Mouse (Mus musculus): ENCODE data around the gene Snapin.

Gene Snapin

DNA sequence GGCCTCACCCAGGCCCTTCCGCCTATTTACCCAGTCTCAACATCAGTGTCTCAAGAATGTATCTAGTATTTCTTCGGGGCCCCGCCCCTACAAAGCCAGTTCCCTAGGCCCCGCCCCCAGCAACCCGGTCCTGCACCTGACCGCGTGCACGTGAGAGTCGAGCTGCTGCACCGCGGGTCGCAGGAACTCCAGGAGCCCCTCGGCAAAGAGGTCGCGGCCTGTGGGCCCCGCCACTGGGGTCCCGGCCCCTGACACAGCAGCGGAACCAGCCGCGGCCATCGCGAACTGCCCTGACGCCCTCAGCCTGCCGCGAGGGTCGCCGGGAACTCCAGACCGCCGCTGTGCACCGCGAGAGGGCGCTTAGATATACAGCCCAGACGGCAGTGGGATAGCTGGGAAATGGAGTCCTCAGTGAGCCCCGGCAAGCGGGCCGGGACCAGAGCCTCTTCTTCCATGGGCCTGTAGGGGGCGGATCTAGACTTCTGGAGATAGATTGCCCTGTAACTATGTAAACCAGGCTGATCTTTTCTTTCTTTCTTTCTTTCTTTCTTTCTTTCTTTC, at the start of gene Snapin:
TSS of gene Snapin (minus strand) at position 338 of the 561 bp plus-strand sequence.
- in situ Hi-C loops (cut with MboI, MseI): no loop called here

DNA sequence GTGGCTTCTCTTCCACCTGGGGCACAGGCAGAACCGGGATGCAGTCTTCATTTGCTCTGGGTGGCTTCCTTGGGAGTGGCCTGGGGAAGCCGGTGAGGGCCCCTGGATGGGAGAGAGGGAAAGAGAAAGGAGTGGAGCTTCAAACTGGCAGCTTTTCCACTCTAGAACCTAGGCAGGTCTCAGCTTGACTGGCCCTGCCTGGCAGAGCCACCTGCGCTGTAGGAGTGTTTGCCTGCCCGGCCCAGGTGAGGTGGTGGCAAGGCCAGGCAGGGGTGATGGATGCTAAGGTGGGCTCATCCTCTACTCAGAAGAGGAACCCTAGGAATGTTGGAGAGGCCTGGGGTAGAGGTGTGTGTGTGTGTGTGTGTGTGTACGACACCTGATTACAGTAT, 47.1 kb upstream of the Snapin start:
- in situ Hi-C loops (cut with MboI, MseI): no loop called here

DNA sequence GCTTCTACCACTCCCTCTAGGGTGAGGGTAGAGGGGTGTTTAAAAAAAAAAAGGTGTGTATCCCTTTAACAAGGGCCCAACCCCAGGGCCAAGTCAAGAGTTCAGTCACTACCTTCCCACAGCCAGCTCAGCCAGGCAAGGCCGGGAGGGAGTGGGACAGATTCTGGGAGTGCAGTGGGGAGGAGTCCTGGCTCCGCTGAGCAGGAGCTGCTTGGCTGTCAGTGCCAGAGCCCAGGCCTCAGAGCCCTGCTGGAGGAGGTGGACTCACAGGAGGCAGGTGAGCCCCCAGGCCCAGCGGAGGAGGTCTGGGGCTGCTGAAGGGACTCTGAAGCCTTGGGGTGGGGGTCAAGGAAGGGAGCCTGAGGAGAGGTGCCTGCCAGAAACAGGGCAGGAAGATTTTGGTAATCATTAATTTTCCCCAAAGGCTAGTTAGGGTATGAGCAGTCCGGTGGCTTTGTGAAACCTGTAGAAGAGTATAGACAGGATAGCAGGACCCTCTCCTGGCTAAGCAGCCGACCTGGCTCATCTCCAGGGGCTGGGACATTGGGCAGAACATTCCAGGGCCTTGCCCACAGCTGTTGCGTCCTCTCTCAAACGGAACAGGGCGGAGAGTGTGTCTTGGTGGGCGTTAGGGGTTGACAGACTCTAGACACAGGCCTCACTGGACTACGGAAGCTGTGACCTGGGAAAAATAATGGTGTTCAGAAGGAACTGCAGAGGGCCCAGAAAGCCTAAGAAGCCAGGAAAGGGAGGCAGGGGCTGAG, 46.5 kb upstream of the Snapin start, which contains the start of gene S100a16:
TSS of gene S100a16 (plus strand) at position 114 of the 764 bp plus-strand sequence.
- in situ Hi-C loops (cut with MboI, MseI): no loop called here

DNA sequence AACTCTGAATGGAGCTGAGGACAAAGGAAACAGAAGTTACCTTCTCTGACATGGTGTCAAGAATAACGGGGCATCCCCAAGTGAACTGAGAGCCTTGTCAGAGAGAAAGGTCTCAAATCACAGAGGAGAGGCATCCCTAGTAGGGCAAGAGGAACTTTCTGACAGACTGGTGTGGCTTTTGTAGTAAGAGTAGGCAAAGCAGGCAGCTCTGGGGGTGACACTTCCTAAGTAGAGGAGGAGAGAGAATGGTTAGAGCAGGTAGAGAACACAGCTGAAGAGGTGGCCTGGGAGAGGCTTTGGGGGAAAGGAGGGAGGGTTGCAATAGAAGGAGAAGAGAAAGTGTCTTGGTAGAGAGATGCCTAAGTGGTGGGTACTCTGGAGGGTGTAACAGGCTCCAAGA, 44.6 kb upstream of the Snapin start:
- in situ Hi-C loops (cut with MboI, MseI): no loop called here

DNA sequence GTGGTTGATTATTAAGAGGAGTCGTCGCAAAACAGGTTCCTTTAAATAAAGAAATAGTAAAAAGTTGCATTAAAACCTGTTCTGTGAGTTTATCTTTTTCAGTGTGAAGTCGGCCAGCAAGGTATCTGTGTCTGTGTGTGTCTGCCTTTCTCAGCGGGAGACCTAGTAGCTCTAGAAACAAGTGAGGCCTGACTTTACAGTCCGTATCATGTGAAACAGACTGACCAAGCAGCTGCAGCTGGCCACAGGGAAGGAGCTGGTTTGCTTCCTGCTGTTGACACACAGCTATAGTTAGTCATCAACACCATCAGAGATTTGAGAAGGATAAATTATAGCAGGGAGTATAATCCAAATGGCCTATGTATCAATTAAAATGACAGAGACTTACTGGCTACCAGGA, 40.9 kb upstream of the Snapin start:
- in situ Hi-C loops (cut with MboI, MseI): no loop called here

DNA sequence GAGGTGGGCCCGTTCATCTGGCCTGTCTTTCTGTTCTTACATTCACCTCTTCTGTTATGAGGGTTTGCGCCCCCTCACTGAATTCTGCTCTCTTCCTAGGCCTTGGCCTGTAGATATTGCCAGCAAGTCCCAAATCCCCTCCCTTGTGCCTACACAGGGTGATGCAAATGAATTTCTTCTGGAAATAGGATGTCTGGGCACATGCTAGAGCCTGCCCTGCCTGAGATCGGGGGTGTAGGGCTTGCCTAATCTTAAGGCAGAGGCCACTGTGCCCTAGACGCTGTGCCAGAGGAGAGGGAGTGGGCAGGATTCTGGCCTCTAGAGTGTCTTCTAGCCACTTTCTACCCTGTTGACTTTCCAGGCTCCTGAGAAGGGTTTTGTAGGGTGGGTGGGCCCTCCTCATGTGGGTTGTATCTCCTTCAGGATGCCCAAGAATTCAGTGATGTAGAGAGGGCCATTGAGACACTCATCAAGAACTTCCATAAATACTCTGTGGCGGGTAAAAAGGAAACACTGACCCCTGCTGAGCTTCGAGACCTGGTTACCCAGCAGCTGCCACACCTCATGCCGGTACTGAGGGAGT, 36.5 kb upstream of the Snapin start:
- in situ Hi-C loops (cut with MboI, MseI): loop anchor here (5.0 kb wide), 1 partner anchor 45 kb away; no protein-coding TSS in a partner anchor

DNA sequence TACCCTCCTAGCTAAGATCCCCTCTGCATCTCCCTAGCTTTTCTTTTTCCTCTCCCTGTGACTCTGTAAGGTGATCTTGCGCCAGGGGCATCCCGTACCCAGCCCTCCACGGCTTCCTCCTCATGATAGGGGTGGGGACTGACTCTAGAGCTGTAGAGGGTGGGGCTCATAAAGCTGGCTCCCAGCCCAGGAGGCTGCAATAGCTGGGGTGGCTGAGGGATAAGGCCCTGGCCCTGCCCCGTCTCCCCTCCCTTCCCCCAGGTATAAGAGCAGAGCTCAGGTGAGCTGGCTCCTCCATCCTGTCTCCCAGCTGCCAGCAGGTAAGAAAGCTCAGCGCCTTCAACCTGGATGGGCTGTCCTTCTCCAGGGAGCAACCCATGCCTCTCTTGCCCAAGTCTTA, 35.7 kb upstream of the Snapin start, which contains the start of gene S100a14:
TSS of gene S100a14 (plus strand) at position 277 of the 400 bp plus-strand sequence.
- in situ Hi-C loops (cut with MboI, MseI): loop anchor here (5.0 kb wide), 1 partner anchor 46 kb away; no protein-coding TSS in a partner anchor

DNA sequence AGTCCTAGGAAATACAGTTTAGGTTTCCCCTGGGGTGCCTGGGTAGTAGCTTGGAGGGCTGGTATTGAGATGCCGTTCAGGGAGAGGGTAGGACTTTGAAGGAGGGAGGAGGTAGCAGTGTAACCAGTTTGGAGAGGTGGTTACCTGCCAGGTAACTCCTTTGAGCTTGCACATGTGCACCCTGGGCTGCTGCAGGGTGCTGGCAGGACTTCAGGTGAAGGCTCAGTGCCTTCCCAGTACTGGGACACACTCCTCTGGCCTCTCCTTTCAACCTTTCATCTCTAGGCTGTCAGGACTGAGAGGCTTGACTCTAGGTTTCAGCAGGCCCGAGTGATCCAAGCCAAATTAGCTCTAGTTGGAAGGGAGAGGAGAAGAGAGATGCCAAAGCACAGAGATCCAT, 35.2 kb upstream of the Snapin start:
- in situ Hi-C loops (cut with MboI, MseI): loop anchor here (5.0 kb wide), 1 partner anchor 46 kb away; no protein-coding TSS in a partner anchor

DNA sequence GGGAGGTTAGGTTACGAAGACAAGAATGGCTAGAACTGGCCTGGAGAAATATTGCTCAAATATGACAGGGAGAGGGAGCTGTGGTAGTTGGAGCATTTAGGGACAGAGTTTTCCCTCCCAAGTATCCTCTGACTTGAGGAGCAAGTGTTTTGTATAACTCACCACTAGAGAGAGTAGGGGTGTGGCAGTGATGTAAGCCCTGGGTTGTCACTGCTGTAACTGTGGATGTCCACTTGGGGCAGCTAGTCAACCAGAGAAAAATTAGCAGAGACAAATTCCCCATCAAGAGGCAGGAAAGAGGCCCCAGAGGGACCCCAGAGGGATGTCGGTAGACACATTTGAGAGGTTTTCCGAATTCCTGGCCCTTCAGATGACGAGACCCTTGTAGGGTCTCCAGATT, 34.6 kb upstream of the Snapin start:
- in situ Hi-C loops (cut with MboI, MseI): loop anchor here (5.0 kb wide), 1 partner anchor 47 kb away; no protein-coding TSS in a partner anchor

DNA sequence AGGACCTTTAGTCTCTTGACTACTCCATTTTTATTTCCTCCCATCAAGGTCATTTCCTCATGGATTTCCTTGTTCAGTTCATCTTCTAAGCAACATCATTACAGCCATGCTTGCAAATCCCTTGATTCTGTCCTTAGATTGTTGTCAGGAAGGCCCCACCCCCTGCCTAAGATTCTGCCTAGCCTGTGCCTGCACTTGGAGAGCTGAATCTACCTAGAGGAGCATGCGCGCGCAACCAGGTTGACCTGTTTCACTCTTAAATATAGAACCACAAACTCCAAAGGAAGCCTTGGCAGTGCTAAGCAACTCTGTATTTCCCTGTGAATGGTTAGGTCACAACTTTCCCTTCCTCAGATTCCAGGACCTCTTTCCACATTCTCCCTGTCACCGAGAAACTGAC, 26.9 kb upstream of the Snapin start:
- in situ Hi-C loops (cut with MboI, MseI): loop anchor here (5.0 kb wide), 1 partner anchor 85 kb away; the partner anchor contains the start of genes Gm42674 and S100a4

DNA sequence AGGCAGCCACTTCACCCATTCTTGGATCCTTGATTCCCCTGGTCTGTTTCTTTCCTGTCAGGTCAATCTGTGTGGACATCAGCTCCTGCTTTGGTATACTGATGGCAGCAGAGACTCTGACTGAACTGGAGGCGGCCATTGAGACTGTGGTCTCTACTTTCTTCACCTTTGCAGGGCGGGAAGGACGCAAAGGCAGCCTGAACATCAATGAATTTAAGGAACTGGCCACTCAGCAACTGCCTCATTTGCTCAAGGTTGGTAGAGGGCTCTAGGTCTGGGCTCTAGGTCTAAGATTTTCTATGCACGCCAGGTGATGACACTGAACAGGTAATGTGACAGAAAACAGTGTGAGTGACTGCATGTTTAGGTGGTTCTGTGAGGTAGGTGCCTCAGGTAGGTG, 25.0 kb upstream of the Snapin start:
- in situ Hi-C loops (cut with MboI, MseI): loop anchor here (5.0 kb wide), 1 partner anchor 87 kb away; the partner anchor contains the start of genes Gm42674 and S100a4

DNA sequence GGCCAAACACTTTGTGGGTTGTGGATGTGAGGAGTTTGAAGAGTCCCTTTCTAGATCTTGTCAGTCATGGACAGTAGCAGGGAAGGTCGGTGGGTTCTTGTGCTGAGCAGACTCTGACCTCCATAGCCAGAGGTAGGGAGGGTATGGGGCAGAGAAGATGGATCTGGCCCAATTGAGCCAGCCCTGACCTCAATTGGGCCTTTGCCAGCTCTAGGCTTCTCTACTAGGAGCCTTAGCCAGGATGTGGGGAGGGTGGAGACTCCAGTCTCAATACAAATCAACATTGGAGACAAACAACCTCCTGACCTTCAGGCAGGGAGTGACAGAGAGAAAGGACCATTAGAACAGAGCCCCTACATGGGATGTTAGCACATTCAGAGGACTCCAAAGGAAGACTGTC, 24.4 kb upstream of the Snapin start:
- in situ Hi-C loops (cut with MboI, MseI): loop anchor here (5.0 kb wide), 1 partner anchor 87 kb away; the partner anchor contains the start of genes Gm42674 and S100a4

DNA sequence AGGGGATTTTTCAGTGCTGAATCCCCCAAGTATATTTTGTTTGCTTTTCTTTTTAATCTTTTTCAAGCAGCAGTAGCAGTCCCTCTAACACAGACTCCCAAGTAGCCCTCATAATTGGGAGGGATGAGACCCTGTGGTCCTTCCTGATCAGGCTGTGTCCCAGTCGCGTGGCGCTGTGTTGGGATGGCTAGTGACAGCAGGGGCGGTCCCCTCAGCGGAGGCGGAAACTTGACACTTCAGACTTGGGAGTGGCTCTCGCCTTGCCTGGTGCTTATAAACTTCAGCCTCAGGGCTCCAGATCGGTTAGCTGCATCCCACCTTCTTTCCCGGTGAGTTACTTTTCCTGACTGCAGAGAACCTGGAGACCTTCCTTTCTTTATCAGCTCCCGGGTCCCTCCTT, 23.9 kb upstream of the Snapin start:
- in situ Hi-C loops (cut with MboI, MseI): loop anchor here (5.0 kb wide), 1 partner anchor 88 kb away; the partner anchor contains the start of genes Gm42674 and S100a4

DNA sequence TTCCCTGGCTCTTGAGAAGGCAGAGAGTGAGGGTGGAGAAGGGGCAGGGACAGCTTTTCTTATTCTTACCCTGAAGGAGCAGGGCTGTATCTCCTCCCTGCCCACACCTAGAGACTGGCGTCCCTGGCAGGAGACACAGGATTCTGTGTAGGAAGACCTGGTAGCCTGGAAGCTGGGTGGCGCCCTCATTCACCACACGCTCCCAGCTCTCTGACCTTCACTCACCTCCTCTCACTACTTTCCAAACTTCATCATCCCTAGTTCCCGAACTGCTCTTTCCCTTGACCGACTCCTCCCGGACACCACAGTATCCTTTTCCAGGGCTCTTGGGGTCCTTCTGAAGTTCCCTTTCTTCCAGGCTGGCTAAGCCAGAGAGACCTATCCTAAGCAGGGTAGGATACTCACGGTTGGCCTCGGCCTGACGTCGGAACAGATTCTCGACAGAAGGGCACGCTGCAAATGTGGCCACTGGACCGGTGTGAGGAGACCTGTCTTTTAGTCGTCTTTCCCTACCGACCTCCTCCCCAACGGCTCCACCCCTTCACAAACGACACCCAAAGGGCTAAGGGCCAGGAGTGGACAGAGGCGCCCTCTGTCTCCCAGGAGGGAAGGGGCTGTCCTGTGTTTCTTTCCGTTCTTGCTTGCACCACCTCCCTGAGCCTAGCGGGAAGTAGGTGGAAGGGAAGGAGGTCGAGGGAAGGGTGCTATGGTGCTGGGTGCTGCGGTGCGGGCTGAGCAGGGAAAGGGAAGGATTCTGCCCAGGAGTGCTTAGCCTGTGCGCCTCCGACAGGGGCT, 23.2 kb upstream of the Snapin start, which contains the start of the genes S100a1 and S100a13:
TSS of gene S100a1 (minus strand) at position 597 of the 795 bp plus-strand sequence.
TSS of gene S100a13 (plus strand) at position 640 of the 795 bp plus-strand sequence.
- in situ Hi-C loops (cut with MboI, MseI): no loop called here

DNA sequence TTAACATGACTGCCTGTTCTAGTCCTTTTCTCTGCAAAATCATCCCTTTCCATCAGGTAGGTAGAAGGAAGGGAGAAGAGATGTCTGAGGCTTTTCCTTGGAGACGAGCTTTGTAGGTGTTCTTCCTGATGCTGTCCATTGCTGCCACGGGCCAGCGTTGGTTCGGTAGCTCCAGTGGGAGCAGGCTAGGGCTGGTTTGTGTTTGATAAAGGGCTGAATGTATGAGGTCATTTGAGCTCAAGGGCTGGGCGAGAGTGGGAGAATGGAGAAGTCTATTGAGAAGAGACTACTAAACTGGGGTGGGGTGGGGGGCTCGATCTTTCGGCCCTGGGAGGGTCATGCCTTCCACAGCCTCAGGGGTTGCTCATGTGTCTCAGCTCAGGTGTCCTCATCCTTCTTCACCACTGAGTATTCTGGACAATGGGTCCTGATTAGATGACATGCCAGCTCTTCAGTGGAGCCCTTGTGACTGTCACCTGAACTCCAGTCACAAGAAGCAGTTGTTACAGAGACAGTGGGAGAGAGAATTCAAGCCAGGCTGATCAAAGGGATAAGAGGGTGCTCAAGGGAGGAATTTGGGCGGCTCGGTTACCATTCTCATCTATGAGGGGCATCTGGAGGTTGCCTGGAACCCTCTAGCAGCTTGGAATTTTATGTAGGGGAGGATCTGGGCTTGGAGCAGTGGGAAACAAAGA, 22.3 kb upstream of the Snapin start:
- in situ Hi-C loops (cut with MboI, MseI): no loop called here

DNA sequence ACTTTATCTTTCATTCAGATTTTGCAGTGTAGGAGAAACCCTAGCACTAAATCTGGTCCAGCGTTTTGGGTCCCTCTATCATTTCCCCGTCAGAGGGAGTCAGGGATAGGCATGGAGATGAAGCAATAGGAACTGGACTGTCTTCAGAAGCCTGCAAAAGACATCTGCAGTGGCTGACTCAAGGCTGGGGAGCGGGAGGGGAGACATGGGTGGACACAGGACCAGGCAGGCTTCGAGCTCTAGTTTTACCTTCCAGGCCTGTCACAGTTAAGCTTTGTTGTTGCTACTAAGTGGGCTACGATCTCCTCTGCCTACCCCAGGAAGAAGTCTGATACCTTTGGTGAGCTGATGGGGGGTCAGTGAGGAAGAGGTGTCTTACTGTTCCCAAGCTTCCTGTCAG, 21.4 kb upstream of the Snapin start:
- in situ Hi-C loops (cut with MboI, MseI): no loop called here

DNA sequence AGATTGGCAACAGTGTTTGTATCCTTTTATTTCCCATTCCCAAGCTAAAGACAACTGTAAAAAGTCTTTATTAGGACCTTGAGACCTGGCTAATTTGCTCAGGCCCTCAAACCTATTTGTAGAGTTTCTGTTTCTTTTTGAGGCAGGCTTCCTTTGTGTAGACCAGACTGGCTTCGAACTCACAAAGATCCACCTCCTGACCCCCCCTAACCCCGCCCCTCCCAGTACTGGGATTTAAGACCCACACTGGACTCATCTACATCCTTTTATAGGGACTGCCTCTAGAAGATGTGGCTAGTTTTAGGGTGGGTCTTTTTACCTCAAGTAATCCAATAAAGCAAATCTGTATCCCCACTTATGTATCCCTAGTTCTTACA, 18.9 kb upstream of the Snapin start:
- in situ Hi-C loops (cut with MboI, MseI): loop anchor here (10.0 kb wide), 1 partner anchor 1155 kb away; no protein-coding TSS in a partner anchor

DNA sequence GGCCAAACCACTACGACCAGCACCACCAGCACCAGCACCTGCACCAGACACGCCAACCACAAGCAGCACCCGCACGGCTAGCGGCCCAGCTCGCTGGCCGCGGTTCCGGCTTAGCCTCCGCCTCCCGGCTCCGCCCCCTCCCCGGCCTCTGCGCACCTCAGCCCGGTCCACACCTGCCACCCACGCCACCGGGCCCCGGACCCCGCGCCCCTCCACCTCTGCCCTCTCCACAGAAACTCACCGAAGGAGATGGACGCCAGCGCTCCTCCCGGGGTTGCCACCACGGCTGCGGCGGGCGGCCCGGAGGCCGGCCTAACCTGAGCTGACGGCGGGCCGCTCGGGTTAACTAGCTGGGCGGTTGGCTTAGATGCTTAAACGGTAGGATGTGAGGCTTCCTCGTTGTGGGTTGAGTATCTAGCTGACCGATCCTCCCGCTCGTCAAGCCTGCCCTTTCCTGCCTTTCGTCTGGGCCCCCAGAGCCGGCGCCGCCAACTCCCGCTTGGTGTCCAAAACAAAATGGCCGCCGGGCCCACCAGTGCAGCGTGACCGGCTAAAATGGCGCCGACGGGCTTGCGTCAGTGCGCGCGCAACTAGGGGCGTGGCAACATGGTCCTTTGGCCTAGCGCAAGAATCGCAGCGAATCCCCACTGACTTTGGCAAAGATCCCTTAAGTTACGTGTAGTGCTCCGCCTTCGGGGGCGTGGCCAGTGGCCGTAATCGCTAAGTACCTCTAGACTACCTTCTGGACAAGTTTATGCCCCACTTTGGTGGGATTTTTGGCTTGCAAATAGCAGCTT, 18.3 kb upstream of the Snapin start, which contains the start of gene Chtop:
TSS of gene Chtop (minus strand) at position 549 of the 797 bp plus-strand sequence.
- in situ Hi-C loops (cut with MboI, MseI): loop anchor here (10.0 kb wide), 1 partner anchor 1154 kb away; no protein-coding TSS in a partner anchor

DNA sequence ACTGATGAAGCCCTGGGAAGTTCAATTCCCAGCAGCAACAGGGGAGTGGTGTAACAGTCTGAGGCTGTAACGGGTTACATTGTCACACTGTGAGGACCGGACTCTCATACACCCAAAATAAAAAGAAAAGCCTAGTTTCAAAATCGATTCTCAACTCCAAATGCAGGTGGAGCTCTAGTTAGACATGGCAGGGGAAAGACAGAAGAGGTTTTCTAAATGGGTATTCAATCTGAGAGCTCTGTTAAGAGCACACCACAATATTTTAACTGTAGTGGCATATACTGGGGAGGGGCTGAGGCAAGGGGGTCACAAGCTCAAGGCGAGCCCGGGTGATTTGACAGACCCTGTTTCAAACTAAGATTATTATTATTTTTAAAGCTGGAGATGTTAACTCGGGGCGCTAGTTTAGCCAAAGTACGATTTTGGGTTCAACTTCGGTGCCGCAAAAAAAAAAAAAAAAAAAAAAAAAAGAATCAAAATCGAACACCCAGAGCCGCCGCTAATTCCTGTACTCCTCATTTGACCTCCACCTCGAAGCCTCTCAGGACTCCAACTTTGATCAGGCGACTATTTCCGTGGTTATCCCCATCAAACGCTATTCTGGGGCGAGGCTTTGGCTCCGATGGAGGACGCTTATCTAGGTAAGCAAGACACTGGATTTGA, 17.6 kb upstream of the Snapin start:
- in situ Hi-C loops (cut with MboI, MseI): loop anchor here (10.0 kb wide), 1 partner anchor 1154 kb away; no protein-coding TSS in a partner anchor

All from T-helper 2 cell (primary cell).